Mouse (Mus musculus): ENCODE data around the gene Tgfbrap1. TPM values are rescaled to one million over a fixed set of nuclear protein-coding genes. Genes with fewer than 3 reads are reported as not detected.
"Not testable (repeated sequence)": the region's sequence is repeated elsewhere in the genome, so short reads cannot be mapped to it uniquely, and the experiment has no call there.

The Tgfbrap1 gene
- polyA plus RNA-seq, 1 experiment from 2014 or later: 11.4 TPM

DNA sequence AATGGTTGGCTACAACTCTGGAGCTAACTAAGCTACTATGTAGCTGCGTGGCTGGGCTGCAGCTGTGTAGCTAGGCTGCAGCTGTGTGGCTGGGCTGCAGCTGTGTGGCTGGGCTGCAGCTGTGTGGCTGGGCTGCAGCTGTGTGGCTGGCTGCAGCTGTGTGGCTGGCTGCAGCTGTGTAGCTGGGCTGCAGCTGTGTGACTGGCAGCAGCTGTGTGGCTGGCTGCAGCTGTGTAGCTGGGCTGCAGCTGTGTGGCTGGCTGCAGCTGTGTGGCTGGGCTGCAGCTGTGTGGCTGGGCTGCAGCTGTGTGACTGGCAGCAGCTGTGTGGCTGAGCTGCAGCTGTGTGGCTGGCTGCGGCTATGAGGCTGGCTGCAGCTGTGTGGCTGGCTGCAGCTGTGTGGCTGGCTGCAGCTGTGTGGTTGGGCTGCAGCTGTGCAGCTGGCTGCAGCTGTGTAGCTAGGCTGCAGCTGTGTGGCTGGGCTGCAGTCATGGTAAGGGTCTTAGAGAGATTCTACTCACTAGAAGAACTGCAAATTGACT lies 38.1 kb upstream of the Tgfbrap1 start:
- not testable (repeated sequence) for H3K9ac ChIP-seq; H3K4me3 ChIP-seq (replicated peaks); H3K4me1 ChIP-seq; H3K27ac ChIP-seq (replicated peaks); ATAC-seq (ENCODE audit: insufficient number of reproducible peaks, low FRiP score, low TSS enrichment, low read depth); H3K27me3 ChIP-seq; H3K36me3 ChIP-seq; H3K9me3 ChIP-seq (replicated peaks); H3K4me2 ChIP-seq (replicated peaks)
- WGBS: 78% methylated on average over 2 of the region's 2 CpGs

- H3K9ac ChIP-seq: no peak overlapping the region
- ATAC-seq (ENCODE audit: insufficient number of reproducible peaks, low FRiP score, low TSS enrichment, low read depth): no peak
- peaks cover 4% of the 10 kb centered on the region; the same call in 1 of the 2 replicates for H3K36me3 ChIP-seq
- 92% methylated on average over 9 of the region's 9 CpGs for WGBS
- H3K27ac ChIP-seq (replicated peaks): no peak overlapping the region
- H3K4me1 ChIP-seq: no peaks in the 10 kb centered on the region
- H3K9me3 ChIP-seq (replicated peaks): no peaks in the 10 kb centered on the region
- H3K27me3 ChIP-seq: no peaks in the 10 kb centered on the region
- H3K4me3 ChIP-seq (replicated peaks): no peak overlapping the region
- H3K4me2 ChIP-seq (replicated peaks): no peak overlapping the region
These were observed 33.2 kb upstream of the Tgfbrap1 start for GRCm38 (mm10) chr1:43131591-43131990.

GRCm38 (mm10) chr1:43130219-43130981 lies 32.0 kb upstream of the Tgfbrap1 start:
- no peak for ATAC-seq (ENCODE audit: insufficient number of reproducible peaks, low FRiP score, low TSS enrichment, low read depth)
- no peak overlapping the region for H3K27ac ChIP-seq (replicated peaks)
- no peak overlapping the region for H3K4me2 ChIP-seq (replicated peaks)
- H3K36me3 ChIP-seq: peaks cover 4% of the 10 kb centered on the region; the same call in 1 of the 2 replicates
- H3K4me1 ChIP-seq: no peaks in the 10 kb centered on the region
- no peaks in the 10 kb centered on the region for H3K27me3 ChIP-seq
- H3K9me3 ChIP-seq (replicated peaks): no peaks in the 10 kb centered on the region
- WGBS: 83% methylated on average over 5 of the region's 5 CpGs
- no peak overlapping the region for H3K9ac ChIP-seq
- H3K4me3 ChIP-seq (replicated peaks): no peak overlapping the region

DNA sequence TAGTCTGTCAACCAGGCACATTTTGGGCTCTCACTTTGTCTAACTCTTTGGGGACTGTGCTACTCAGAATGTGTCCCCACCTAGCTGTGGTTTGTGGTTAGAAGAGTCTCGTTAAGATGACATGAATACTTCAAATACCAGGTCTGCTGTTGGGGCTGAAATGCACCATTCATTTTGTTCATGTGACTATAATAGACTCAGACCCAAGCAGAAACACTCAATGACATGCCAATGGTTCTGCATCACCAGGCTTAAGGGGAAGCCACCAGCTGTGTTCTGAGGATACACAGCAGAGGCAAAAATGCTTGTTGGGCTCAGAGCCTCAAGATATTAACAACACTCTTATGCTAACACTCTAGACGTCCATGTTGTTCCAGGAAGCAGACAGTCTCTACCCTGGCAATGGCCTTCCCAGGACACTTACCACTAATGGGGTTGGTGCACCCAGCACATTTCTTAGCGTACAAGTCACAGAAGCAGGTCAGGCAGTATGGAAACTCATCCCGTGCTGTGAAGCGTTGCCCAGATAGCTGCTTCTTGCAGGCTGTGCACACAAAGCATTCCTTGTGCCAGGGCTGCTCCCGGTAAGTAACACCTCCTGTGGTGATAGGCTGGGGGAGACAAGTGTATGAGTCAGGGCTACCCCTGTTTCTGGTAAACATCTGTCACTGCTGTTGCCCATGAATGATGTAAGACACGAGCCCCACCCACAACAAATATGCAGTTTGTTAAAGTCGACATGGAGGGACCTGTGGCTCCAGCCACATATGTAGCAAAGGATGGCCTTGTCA lies 29.6 kb upstream of the Tgfbrap1 start:
- 62% methylated on average over 8 of the region's 8 CpGs for WGBS
- Histone ChIP-seq H3K9ac (no peak overlapping the region), H3K27me3 (no peaks in the 10 kb centered on the region)

GRCm38 (mm10) chr1:43127196-43127595 lies 28.8 kb upstream of the Tgfbrap1 start:
- Histone ChIP-seq H3K27me3 (no peaks in the 10 kb centered on the region), H3K27ac (replicated peaks) (no peak overlapping the region), H3K4me3 (replicated peaks) (no peak overlapping the region), H3K4me1 (no peaks in the 10 kb centered on the region), H3K36me3 (peaks cover 10% of the 10 kb centered on the region; the same call in 1 of the 2 replicates), H3K9me3 (replicated peaks) (no peaks in the 10 kb centered on the region), H3K4me2 (replicated peaks) (no peak overlapping the region), H3K9ac (no peak overlapping the region)
- no peak for ATAC-seq (ENCODE audit: insufficient number of reproducible peaks, low FRiP score, low TSS enrichment, low read depth)

More for the DNA sequence above, 29.6 kb upstream of the Tgfbrap1 start:
- ATAC-seq (ENCODE audit: insufficient number of reproducible peaks, low FRiP score, low TSS enrichment, low read depth): no peak; the same call in 1 of the 2 replicates
- Histone ChIP-seq H3K4me1 (no peaks in the 10 kb centered on the region), H3K9me3 (replicated peaks) (no peaks in the 10 kb centered on the region), H3K27ac (replicated peaks) (no peak overlapping the region), H3K36me3 (peaks cover 10% of the 10 kb centered on the region; the same call in 1 of the 2 replicates), H3K4me2 (replicated peaks) (no peak overlapping the region), H3K4me3 (replicated peaks) (no peak overlapping the region)

DNA sequence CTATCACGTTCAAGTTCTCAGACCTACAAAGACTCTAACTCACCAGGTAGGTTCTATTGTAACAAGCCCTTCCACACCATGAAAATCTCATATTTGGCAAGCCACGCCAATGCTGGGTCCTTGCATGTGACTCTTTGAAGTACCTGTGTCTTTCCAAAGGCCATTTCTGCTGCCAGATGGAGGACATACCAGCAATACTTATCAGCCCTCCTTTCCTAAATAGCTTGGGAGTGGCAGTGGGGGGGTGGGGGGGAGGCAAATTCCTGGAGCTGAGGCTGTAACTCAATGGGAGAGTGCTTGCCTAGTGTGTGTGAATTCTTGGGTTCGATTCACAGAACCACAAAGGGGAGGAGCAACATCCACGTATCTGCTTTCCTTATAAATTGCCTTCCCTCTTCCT lies 26.3 kb upstream of the Tgfbrap1 start:
- Histone ChIP-seq H3K4me1 (no peaks in the 10 kb centered on the region), H3K9ac (no peak overlapping the region), H3K9me3 (replicated peaks) (no peaks in the 10 kb centered on the region), H3K36me3 (peaks cover 10% of the 10 kb centered on the region; the same call in 1 of the 2 replicates), H3K27ac (replicated peaks) (no peak overlapping the region), H3K4me2 (replicated peaks) (no peak overlapping the region), H3K4me3 (replicated peaks) (no peak overlapping the region), H3K27me3 (no peaks in the 10 kb centered on the region)
- 74% methylated on average over 4 of the region's 4 CpGs for WGBS
- ATAC-seq (ENCODE audit: insufficient number of reproducible peaks, low FRiP score, low TSS enrichment, low read depth): no peak

- WGBS: 88% methylated on average over 2 of the region's 2 CpGs
- no peaks in the 10 kb centered on the region for H3K9me3 ChIP-seq (replicated peaks)
- no peak overlapping the region for H3K4me3 ChIP-seq (replicated peaks)
- H3K4me1 ChIP-seq: no peaks in the 10 kb centered on the region
- ATAC-seq (ENCODE audit: insufficient number of reproducible peaks, low FRiP score, low TSS enrichment, low read depth): no peak
- H3K36me3 ChIP-seq: peaks cover 17% of the 10 kb centered on the region
- H3K27me3 ChIP-seq: no peaks in the 10 kb centered on the region
- H3K4me2 ChIP-seq (replicated peaks): no peak overlapping the region
- H3K27ac ChIP-seq (replicated peaks): no peak overlapping the region
- no peak overlapping the region for H3K9ac ChIP-seq
These were observed 24.2 kb upstream of the Tgfbrap1 start for GRCm38 (mm10) chr1:43122616-43123015.

- no peak for ATAC-seq (ENCODE audit: insufficient number of reproducible peaks, low FRiP score, low TSS enrichment, low read depth)
- Histone ChIP-seq H3K4me2 (replicated peaks) (no peak overlapping the region), H3K27me3 (no peaks in the 10 kb centered on the region), H3K36me3 (peaks cover 30% of the 10 kb centered on the region), H3K9ac (no peak overlapping the region), H3K9me3 (replicated peaks) (no peaks in the 10 kb centered on the region), H3K27ac (replicated peaks) (no peak overlapping the region), H3K4me1 (no peaks in the 10 kb centered on the region), H3K4me3 (replicated peaks) (no peak overlapping the region)
- 93% methylated on average over 5 of the region's 5 CpGs for WGBS
These were observed 22.5 kb upstream of the Tgfbrap1 start for GRCm38 (mm10) chr1:43120950-43121349.

DNA sequence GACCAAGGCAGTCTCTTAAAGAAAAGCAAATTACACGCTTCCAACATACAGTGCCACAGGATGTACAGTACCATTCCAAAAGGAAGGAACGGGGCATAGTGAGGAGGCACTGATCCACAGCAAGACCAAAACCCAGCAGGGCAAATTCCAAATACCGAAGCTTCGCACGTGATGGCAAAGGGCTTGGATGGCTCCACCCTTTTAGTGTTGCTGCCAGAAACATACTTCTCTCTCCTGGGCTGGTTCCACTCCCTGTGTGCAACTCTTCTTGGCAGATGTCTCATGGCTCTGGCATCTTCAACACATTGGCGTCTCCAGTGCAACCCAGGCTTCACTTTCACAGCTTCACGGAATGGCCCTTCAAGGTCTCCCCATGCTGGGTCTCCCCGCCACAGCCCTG lies 19.0 kb upstream of the Tgfbrap1 start:
- ATAC-seq (ENCODE audit: insufficient number of reproducible peaks, low FRiP score, low TSS enrichment, low read depth): no peak; the same call in 1 of the 2 replicates

GRCm38 (mm10) chr1:43112882-43113281 lies 14.4 kb upstream of the Tgfbrap1 start:
- Histone ChIP-seq H3K27ac (replicated peaks) (no peak overlapping the region), H3K36me3 (peaks cover 71% of the 10 kb centered on the region), H3K4me1 (no peaks in the 10 kb centered on the region), H3K9ac (no peak overlapping the region), H3K9me3 (replicated peaks) (no peaks in the 10 kb centered on the region), H3K27me3 (no peaks in the 10 kb centered on the region), H3K4me2 (replicated peaks) (no peak overlapping the region), H3K4me3 (replicated peaks) (no peak overlapping the region)
- ATAC-seq (ENCODE audit: insufficient number of reproducible peaks, low FRiP score, low TSS enrichment, low read depth): no peak
- 97% methylated on average over 2 of the region's 2 CpGs for whole genome bisulfite sequencing

More for the DNA sequence above, 19.0 kb upstream of the Tgfbrap1 start:
- H3K36me3 ChIP-seq: peaks cover 50% of the 10 kb centered on the region
- H3K9ac ChIP-seq: no peak overlapping the region
- no peak overlapping the region for H3K4me3 ChIP-seq (replicated peaks)
- WGBS: 92% methylated on average over 8 of the region's 8 CpGs
- no peak overlapping the region for H3K27ac ChIP-seq (replicated peaks)
- H3K4me2 ChIP-seq (replicated peaks): no peak overlapping the region
- no peaks in the 10 kb centered on the region for H3K4me1 ChIP-seq
- no peaks in the 10 kb centered on the region for H3K9me3 ChIP-seq (replicated peaks)
- no peaks in the 10 kb centered on the region for H3K27me3 ChIP-seq

- Histone ChIP-seq H3K4me1 (no peaks in the 10 kb centered on the region), H3K36me3 (peaks cover 70% of the 10 kb centered on the region), H3K9ac (no peak overlapping the region), H3K27me3 (no peaks in the 10 kb centered on the region), H3K27ac (replicated peaks) (no peak overlapping the region), H3K9me3 (replicated peaks) (no peaks in the 10 kb centered on the region), H3K4me3 (replicated peaks) (no peak overlapping the region), H3K4me2 (replicated peaks) (no peak overlapping the region)
- ATAC-seq (ENCODE audit: insufficient number of reproducible peaks, low FRiP score, low TSS enrichment, low read depth): no peak
- WGBS: 52% methylated on average over 4 of the region's 4 CpGs
These were observed 12.1 kb upstream of the Tgfbrap1 start for GRCm38 (mm10) chr1:43110556-43110955.

Measured in embryonic facial prominence, embryonic 15.5 days (tissue).